Mouse (Mus musculus) kidney, adult 9 months (tissue): ENCODE results near the gene Socs4.

Source experiments
- DNase-seq: peaks from one replicate; pipeline ENCODE4 v3.0.0; 2022

Socs4 gene

DNA sequence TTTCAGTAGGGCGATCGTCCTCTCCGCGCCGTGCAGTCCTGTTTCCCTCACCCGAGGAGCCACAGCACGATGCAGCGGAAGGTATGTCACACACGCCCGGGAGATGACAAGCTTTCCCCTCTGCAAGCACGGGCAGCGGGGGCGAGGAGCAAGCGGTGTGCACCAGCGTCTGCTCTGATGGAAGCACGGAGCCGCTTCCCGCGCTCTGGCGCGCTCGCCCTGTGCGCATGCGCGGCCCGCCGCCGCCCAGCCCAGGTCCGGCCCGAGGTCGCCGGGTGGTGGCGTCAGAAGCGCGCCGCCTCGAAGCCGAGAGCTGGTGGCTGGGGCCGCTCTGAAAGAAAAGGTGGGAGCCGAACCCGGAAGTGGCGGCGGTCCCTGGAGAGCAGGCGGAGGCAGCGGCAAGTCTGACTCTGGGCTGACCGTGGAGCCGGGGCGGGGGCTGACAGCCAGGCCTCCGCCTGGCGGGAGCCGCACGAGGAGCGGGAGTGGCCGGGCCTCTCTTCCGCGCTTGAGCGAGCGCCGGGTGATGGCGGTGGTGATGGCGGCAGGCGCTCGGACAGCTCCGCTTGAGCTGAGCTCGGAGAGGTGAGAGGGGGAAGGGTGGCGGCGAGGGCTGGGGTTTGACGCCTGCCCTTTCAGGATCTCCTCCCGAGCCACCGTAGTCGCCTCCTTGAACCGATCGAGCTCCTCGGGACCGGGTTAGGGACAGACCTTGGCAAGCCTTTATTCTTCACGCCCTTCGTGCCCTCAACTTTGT is at the start of gene Socs4, which contains the start of gene Wdhd1:
TSS of gene Socs4 (plus strand) at position 295 of the 757 bp plus-strand sequence.
TSS of gene Wdhd1 (minus strand) at position 221 of the 757 bp plus-strand sequence.
- DNase-seq: peak; percentile 95

DNA sequence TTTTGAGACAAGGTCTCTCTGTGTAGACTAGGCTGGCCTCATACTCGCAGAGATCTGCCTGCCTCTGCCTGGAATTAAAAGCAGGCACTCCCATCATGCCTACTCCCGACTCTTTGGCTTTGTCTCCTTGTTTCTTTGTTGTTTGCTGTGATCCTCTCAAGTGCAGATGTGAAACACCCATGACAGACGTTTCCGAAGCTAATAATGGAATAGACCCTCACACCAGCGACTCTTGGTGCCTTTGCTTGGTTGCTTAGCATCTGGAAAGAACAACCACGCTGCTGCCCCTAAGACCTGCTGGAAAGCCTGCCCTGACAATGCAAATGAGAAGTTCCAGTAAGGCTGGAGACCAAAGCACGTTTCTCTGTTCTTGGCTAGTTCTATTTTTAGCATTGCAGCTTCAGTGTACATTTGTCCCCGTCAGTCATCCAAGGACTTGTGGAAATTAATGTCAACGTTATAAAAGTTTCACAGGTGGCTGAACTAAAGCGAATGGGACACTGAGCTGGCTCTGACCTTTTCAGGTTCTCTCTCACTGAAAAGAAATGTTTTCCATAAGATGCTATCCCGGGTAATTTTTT is 46.8 kb upstream of the Socs4 start:
- no peak for DNase-seq

- DNase-seq: no peak
Observed at GRCm38 (mm10) chr14:47233602-47234001, 43.1 kb upstream of the Socs4 start.

GRCm38 (mm10) chr14:47234032-47234431 is 42.7 kb upstream of the Socs4 start:
- DNase-seq: no peak

- no peak for DNase-seq
Observed at GRCm38 (mm10) chr14:47234526-47235250, 42.0 kb upstream of the Socs4 start.

- no peak for DNase-seq
Observed at GRCm38 (mm10) chr14:47236491-47236890, 40.2 kb upstream of the Socs4 start.

- no peak for DNase-seq
Observed at GRCm38 (mm10) chr14:47237286-47237685, 39.4 kb upstream of the Socs4 start.

DNA sequence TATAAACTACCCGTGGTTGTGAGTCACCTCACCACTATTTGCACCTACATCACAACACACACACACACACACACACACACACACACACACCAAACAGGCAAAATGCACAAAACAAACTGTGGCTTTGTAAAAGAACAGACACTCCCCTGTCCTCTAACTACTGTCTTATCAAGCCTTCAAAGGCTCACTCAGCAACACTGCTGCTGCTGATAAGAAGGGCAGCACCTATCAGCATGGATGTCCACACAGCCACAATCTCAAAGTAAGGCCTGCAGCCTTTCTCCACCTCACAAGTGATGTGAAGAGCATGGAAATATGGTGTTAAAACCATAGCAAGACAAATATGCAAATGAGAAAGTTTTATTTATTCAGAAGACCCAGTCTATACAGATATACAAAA is 36.1 kb upstream of the Socs4 start:
- DNase-seq: no peak

DNA sequence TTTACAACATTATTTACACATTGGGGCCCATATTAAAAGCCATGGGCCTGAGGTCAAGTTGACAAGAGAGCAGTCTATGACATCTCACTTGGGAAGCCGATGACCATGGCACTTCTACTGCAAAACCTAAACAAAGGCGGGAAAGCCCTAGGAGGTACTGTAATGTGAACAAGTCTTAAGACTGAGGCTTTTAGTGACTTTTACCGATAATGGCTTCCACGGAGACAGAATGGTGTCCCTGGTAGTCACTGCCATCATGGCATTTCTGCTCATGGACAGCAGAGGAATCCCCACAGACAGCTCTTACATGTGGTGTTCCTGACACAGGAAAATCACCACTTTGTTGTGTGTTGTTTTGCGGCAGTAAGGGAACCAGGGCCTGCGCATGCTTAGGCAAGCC is 35.7 kb upstream of the Socs4 start:
- no peak for DNase-seq

DNA sequence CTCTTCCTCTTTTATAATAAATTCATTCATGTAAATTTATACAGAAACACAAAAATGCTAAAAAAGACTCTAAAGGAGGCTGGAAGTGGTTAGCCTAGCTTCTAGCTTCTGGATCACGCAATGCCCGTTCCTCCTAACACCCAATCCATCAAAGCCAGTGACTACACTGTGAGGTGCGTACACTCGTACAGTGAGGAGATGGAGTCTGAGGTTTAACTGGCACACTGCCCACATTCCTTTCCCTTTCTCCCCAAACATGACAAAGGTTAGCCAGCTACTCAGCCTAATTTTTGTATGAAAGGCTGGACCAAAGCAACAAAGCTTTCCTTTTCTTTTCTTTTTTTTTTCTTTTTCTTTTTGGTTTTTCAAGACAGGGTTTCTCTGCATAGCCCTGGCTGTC is 34.0 kb upstream of the Socs4 start:
- peak; percentile 26 for DNase-seq

DNA sequence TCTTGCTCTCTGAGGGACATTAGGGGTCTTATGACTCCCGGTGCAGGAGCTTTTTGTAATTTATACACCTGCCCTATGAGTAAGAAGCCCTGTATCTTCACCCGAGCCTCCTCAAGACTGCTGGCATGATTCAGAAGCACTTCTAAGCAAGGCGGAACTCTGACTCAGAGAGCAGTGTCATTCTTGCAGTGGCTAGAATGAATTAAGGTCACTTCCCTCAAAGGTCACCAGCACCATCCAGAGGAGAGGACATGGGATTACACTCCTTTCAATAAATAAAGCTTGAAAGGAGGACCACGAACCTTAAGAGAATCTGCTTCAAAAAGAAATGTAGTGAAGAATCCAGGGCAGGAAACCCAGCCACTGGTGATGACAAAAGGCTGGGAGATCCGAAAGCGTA is 26.9 kb upstream of the Socs4 start:
- DNase-seq: no peak

DNA sequence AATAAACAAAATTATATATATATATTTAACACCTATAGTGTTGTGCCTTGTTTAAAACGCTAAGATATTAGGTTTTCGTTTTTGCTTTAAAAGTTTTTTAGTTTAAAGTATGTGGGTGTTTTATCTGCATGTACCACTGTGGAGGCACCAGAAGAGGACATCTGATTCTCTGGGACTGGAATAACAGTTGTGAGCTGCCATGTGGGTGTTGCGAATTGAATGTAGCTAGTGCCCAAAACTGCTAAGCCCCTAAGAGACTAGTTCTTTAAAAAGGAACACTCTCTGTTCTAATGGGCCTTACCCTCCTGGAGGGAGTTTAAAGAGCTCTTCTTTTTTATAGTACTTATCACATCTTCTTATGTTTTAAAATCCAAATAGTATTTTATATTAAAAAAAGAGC is 11.9 kb upstream of the Socs4 start:
- DNase-seq: no peak

GRCm38 (mm10) chr14:47265829-47266228 is 10.9 kb upstream of the Socs4 start:
- DNase-seq: no peak

- no peak for DNase-seq
Observed at GRCm38 (mm10) chr14:47269056-47269455, 7.7 kb upstream of the Socs4 start.

GRCm38 (mm10) chr14:47269706-47270105 is 7.0 kb upstream of the Socs4 start:
- no peak for DNase-seq

DNA sequence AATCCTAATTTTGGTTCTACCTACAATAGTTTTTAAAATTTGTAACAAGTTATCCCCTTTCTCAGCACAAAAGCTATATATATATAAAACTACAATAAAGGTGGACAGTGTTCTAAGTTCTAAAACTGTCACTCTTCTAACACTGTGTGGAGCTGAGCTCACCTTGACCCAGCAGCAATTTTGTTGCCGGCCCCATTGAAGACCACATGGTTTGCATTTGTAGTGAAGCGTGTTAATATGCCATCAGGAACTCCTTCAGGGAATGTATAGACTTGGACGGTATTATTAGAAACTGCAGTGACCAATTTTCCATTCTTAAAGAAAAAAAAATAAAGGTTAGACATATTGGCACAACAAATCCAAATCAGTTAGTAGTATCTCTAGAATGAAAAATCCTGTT is 3.0 kb upstream of the Socs4 start:
- no peak for DNase-seq

- no peak for DNase-seq
Observed at GRCm38 (mm10) chr14:47275417-47275816, 1.3 kb upstream of the Socs4 start.

DNA sequence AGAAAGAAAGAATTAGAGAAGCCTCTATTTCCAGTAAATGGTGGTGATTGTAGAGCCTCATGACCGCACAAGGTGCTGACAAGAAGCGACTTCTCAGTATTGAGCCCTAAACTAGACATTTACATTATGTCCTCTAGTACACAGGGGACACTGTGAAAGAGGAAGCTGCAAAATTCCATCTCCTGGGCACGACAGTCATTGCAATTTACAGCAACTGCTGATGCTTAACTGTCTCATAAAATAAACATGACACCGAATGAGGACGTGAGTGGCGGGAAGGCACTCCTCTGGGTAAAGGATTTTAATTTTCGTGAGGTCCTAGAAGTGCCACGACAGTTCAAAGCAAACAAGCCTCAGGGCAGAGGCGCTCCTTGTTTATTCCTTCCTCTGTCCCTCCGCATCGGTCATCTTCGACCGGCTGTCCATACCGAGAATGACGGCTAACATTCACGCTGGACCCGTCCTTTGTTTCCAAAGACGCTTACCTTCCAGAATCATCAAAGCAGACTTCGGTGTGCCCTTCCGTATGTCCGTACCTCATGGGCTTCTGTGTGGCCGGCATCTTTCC is 611 bp upstream of the Socs4 start:
- DNase-seq: no peak

- no peak for DNase-seq
Observed at GRCm38 (mm10) chr14:47279058-47279457, 2.3 kb downstream of the Socs4 start.

DNA sequence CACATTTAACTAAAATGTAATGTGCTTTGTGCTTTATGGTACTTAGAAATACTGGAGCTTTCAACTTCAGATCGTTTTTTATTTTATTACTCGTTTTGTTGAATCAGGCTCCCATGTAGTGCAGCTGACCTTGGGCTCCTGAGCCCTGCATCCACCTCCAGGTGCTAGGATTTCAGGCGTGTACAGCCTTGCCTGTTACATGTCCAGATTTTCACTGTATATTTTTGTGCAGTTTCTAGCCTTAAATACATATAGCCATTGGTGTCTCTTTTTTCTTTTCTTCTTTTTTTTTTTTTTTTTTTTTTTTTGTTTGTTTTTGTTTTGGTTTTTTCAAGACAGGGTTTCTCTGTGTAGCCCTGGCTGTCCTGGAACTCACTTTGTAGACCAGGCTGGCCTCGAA is 4.8 kb downstream of the Socs4 start:
- DNase-seq: no peak

DNA sequence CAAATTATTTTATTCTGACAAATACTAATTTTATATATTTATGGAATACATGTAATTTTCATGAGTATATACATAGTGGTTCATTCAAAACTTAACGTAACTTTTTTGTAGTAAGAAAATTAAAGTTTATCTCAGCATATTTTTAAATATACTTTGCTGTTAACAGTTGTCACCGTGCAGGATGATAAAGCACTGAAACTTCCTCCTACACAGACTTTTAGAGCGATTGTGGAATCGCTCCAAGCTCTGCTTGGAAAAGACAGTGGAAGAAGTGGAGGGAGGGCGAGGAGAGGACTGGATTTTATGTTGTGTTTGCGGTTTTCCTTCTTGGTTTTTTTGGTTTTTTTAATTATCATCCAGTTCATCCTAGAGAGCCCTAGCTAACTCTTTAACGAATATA is 6.8 kb downstream of the Socs4 start:
- no peak for DNase-seq

DNA sequence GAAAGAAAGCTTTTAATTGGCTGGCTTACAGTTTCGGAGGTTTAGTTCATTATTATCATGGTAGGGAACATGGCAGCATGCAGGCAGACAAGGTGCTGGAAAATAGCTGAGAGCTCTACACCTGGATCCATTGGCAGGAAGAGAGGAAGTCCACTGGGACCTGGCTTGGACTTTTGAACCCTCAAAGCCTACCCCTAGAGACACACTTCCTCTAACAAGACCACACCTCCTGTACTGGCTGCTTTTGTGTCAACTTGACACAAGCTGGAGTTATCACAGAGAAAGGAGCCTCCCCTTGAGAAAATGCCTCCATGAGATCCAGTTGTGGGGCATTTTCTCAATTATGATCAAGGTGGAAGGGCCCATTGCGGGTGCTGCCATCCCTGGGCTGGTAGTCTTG is 8.5 kb downstream of the Socs4 start:
- no peak for DNase-seq

DNA sequence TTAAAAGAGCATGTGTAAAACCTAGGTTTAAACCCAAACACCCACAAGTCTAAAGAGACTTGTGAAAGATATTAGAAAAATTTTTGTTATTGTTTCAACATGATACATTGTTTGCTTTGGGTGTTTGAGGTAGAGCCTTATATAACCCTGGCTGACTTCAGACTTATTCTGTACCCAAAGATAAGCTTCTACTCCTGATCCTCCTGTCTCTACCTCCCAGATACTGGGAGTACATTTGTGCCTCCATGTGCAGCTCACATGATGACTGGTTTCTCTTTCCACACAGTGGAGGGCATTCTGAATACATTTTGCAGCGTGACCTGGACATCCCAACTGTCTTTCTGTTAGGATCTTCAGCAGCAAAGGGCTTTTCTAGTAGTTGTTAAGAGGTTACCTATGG is 9.5 kb downstream of the Socs4 start:
- DNase-seq: no peak

DNA sequence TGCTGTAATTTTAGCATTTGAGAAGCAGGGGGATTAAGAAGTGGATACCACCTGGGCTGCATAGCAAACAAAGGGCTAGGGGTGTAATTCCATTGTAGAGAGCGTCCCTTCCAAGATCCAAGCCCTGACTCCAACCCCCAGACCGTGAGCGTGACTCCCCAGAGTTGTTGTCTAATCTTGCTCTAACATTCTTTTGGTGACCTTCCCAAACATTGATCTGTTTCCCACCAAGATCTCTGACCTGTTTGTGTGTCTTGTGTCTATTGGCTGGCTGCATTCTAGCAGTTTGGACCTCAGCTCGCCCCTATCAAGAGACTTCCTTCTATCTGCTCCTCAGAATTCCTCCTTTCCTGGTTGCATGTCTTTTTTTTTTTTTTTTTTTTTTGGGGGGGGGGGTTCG is 10.3 kb downstream of the Socs4 start:
- DNase-seq: no peak
